In the genomic region with DNA sequence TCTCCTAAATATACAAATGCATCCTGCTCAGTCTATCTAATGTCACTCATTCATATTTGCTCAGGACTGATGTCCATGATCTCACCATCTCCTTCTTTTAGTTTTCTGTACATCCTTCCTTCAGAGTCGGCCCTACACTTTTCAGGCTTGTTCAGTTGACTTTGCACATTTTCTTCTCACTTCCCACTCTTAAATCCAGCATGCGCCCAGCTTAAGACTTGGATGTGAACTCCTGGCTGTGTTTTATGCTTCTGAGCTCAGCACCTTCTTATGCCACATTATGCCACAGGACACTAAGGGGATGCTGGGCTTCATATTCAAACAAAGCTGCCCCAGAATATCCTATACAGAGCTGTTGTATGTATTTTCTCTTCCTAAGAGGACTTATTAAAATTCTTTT, we compare ENCODE assay signal across 19 mouse cellular contexts. TPM values are rescaled to one million over a fixed set of nuclear protein-coding genes. Genes with fewer than 3 reads are reported as not detected.
DNase-seq lines count a peak whose midpoint lies in the region; ATAC-seq and TF ChIP-seq lines count a peak whose summit lies in the region.
"Had no signal": no experiment of that assay in that cellular context is flagged by ENCODE, and none has a peak within 500 bp of the region (broad histone marks: within the 10 kb centered on the region; RNA-seq: fewer than 3 reads in every experiment).

No protein-coding gene starts in this region.

- TF ChIP-seq CTCF in left cerebral cortex, adult 2 months (IDR thresholded peaks at IDR 0.05), result no peak

- no peaks in the 10 kb centered on the region for H3K4me1 ChIP-seq in kidney, embryonic 16.5 days (ENCODE audit: insufficient read depth, low read length)
- H3K4me1 ChIP-seq: embryonic facial prominence, embryonic 10.5 days; embryonic facial prominence, embryonic 12.5 days; forebrain, embryonic 13.5 days; forebrain, embryonic 15.5 days had no signal

- ATAC-seq in kidney, embryonic 16.5 days (ENCODE audit: low FRiP score, low TSS enrichment), result no peak
- ATAC-seq: forebrain, embryonic 13.5 days; forebrain, embryonic 15.5 days; forebrain, postnatal 0 days had no signal

- H3K4me2 ChIP-seq in kidney, embryonic 16.5 days (replicated peaks; ENCODE audit: low read depth, low read length), result no peak overlapping the region
- H3K4me2 ChIP-seq: embryonic facial prominence, embryonic 12.5 days; forebrain, embryonic 13.5 days; forebrain, embryonic 15.5 days had no signal

- no peaks in the 10 kb centered on the region for H3K9me3 ChIP-seq in kidney, embryonic 16.5 days (ENCODE audit: low read length)
- H3K9me3 ChIP-seq: embryonic facial prominence, embryonic 10.5 days; embryonic facial prominence, embryonic 12.5 days; forebrain, embryonic 13.5 days; forebrain, embryonic 15.5 days had no signal

- H3K36me3 ChIP-seq in kidney, embryonic 16.5 days (ENCODE audit: insufficient read depth, low read length), result no peaks in the 10 kb centered on the region
- H3K36me3 ChIP-seq: embryonic facial prominence, embryonic 10.5 days; embryonic facial prominence, embryonic 12.5 days; forebrain, embryonic 15.5 days had no signal

- H3K4me3 ChIP-seq in left cerebral cortex, adult 2 months, result no peak overlapping the region
- H3K4me3 ChIP-seq in kidney, embryonic 16.5 days (ENCODE audit: low read length), result no peak overlapping the region
- H3K4me3 ChIP-seq: embryonic facial prominence, embryonic 10.5 days; embryonic facial prominence, embryonic 12.5 days; forebrain, embryonic 13.5 days; forebrain, embryonic 15.5 days had no signal

- H3K9ac ChIP-seq in kidney, embryonic 16.5 days (replicated peaks; ENCODE audit: low read length), result no peak overlapping the region
- H3K9ac ChIP-seq: embryonic facial prominence, embryonic 12.5 days; forebrain, embryonic 13.5 days; forebrain, embryonic 15.5 days; forebrain, postnatal 0 days had no signal

- intact Hi-C loops in left cerebral cortex, adult 2 months (cut with DNase I), result no loop called here

- peak overlapping the region; percentile 63; the same call in 1 of the 2 replicates for H3K27ac ChIP-seq in left cerebral cortex, adult 2 months
- no peak overlapping the region for H3K27ac ChIP-seq in kidney, embryonic 16.5 days (ENCODE audit: low read length)
- H3K27ac ChIP-seq: embryonic facial prominence, embryonic 10.5 days; embryonic facial prominence, embryonic 12.5 days; forebrain, embryonic 13.5 days; forebrain, embryonic 15.5 days had no signal

- no peaks in the 10 kb centered on the region for H3K27me3 ChIP-seq in kidney, embryonic 16.5 days (ENCODE audit: insufficient read depth, low read length)
- H3K27me3 ChIP-seq: embryonic facial prominence, embryonic 12.5 days; forebrain, embryonic 13.5 days; forebrain, embryonic 15.5 days had no signal

- no peak for DNase-seq in left cerebral cortex, adult 2 months (ENCODE audit: extremely low spot score in 1 of 2, low spot score in 2 of 2)
- DNase-seq in left cerebral cortex, adult 11 months (ENCODE audit: low spot score), result no peak
- DNase-seq in brain, adult 2 months (ENCODE audit: low read depth, low spot score), result peak; percentile 72
- DNase-seq in telencephalon, adult 2 months (ENCODE audit: low read depth, low spot score), result peak; percentile 44
- DNase-seq: adrenal gland, adult 2 months; adrenal gland, postnatal 10 days; adrenal gland, postnatal 25 days; cerebellum, adult 11-12 months; cerebellum, adult 2 months; cerebellum, adult 9-10 months; cerebellum, postnatal 10 days; cerebellum, postnatal 25 days; forebrain, postnatal 0 days had no signal

- 88% methylated on average over 2 of the region's 2 CpGs for WGBS in kidney, embryonic 16.5 days

RNA-seq across cellular contexts. Expression of gene Syt1, which starts 36.2 kb away (rescaled TPM):
- 1,000 to 10,000 TPM; 1,179 to 1,188 TPM for total RNA-seq in left cerebral cortex, adult 2 months (2021)
- polyA plus RNA-seq in kidney, embryonic 16.5 days (2015; fragmentation: Nextera tagmentation; extraction: Ambion mirVana), result 1.2 and 1.4 TPM in 2 replicates
- total RNA-seq: MEL had no signal

Comparison
In these comparisons a context has a peak if more than half of its experiments do, and no peak if none do; other contexts are left out.
1. DNase-seq: peak in brain, adult 2 months (single experiment) and telencephalon, adult 2 months (single experiment); none in left cerebral cortex, adult 2 months (0 of 2) and left cerebral cortex, adult 11 months (single experiment).